Mouse (Mus musculus): Measurements from ENCODE around the gene Ovol1.

DNA sequence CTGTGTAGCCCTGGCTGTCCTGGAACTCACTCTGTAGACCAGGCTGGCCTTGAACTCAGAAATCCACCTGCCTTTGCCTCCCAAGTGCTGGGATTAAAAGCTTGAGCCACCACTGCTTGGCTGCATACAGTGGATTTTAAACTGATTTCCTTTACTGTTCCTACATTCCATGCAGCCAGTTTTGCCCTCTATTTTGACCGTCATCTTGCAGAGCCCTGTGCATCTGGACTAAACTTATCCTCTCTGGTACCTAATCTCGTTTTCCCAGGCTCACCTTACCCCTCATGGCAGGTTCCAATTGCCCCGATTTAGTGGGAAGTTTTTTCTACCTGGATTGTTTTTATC, 47.5 kb downstream of the Ovol1 start:
- TF ChIP-seq POLR2A (IDR thresholded peaks at IDR 0.05; ENCODE audit: extremely low read depth, insufficient read depth, low read length), result no peak
- TF ChIP-seq CTCF (IDR thresholded peaks at IDR 0.05; ENCODE audit: low read depth, low read length), result no peak
